Mouse (Mus musculus): ENCODE measurements around the gene Tmem201. TPM values are rescaled to one million over a fixed set of nuclear protein-coding genes. Genes with fewer than 3 reads are reported as not detected.

Gene Tmem201
- polyA plus RNA-seq (2014; fragmentation: Nextera tagmentation; extraction: Ambion mirVana): 25.5 and 32.5 TPM in 2 replicates

DNA sequence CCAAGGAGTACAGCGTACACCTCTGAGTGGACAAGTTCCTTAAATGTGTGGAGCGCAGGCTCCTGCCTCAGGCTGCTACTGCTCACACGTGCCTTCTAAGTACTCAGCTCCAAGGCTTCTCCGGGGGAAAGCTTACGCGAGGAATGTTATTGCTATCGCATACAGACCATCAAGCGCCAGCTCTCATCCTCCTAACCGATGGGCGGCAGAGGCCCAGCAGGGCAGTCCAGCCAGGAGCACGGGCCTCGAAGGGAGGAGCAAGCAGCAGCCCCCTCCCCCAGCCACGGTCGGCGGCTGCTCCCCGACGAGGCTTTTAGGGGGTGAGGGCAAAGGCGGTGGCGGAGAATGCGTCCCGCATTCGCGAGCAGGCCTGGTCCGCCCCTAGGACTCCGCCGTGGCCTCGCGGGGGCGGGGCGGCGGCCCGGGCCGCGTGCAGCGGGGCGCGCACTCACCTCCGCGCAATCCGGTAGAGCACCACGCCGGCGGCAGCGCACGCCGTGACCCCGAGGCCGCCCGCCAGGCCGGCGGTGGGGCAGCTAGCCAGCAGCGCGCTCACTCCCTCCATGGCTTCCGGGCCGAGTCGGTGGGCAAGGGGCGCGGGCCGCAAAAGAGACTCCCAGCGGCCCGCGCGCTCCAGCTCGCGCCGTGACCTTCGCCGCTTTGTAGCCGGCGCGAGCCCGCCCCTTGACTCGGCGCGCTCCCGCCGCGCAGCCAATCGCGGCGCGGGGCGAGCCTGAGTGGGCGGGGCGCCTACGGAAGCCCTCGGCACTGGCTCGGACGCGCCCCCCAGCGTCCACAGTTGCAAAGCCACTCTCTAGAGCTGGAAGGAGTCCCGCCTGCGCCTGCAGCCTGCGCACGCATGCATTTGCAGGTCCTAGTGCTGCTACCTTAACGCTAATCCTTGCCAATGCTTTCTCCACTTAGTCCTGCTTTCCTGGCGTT is at the start of gene Tmem201:
Gene Tmem201, minus strand, starts transcription at position 662 of the 942 bp plus-strand sequence.
- H3K36me3 ChIP-seq (ENCODE audit: control insufficient read depth, insufficient read depth, low read length): 0 out of 2 replicates have a peak, but pooled peaks cover 2% of the 10 kb centered on the region
- H3K27me3 ChIP-seq (ENCODE audit: control insufficient read depth, insufficient read depth, low read length): no peaks in the 10 kb centered on the region
- peak within 1 kb of the TSS; percentile 77 for H3K27ac ChIP-seq (ENCODE audit: low read depth, low read length)
- peaks cover 42% of the 10 kb centered on the region for H3K4me1 ChIP-seq (ENCODE audit: control insufficient read depth, insufficient read depth, low read length)
- peak within 1 kb of the TSS; percentile 84 for H3K4me3 ChIP-seq (ENCODE audit: low read depth, low read length)
- WGBS (ENCODE audit: insufficient replicate concordance): under 1% methylated on average over 91 of the region's 97 CpGs
- H3K9ac ChIP-seq (ENCODE audit: low read depth, low read length): peak within 1 kb of the TSS; percentile 91
- no peaks in the 10 kb centered on the region for H3K9me3 ChIP-seq (replicated peaks; ENCODE audit: control insufficient read depth, low read length)
- ATAC-seq (replicated peaks; ENCODE audit: insufficient number of reproducible peaks, low FRiP score, low TSS enrichment): peak; percentile 87
- peak within 1 kb of the TSS; percentile 97 for H3K4me2 ChIP-seq

DNA sequence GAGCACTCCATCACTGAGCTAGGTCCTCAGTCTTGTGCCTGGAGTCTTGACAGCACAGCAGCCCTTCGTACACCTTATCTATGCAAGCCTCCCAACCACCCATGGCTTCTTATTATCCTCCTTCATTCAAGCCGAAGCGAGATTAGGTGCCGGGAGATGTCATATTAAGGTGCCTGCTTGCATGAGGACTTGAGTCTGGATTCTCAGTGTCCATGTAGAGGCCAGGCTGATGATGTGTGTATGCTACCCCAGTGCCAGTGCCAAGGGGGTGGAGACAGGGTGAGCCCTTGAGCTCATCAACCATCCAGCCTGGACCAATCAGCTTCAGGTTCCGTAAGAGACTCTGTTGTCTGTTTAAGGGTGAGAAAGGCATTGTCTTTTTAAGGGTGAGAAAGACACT is 47.1 kb upstream of the Tmem201 start:
- H3K4me1 ChIP-seq (ENCODE audit: control insufficient read depth, insufficient read depth, low read length): no peaks in the 10 kb centered on the region
- H3K9me3 ChIP-seq (replicated peaks; ENCODE audit: control insufficient read depth, low read length): no peaks in the 10 kb centered on the region
- no peak overlapping the region for H3K27ac ChIP-seq (ENCODE audit: low read depth, low read length)
- no peaks in the 10 kb centered on the region for H3K27me3 ChIP-seq (ENCODE audit: control insufficient read depth, insufficient read depth, low read length)
- no peak overlapping the region for H3K4me3 ChIP-seq (ENCODE audit: low read depth, low read length)
- H3K4me2 ChIP-seq: no peak overlapping the region
- ATAC-seq (replicated peaks; ENCODE audit: insufficient number of reproducible peaks, low FRiP score, low TSS enrichment): no peak
- 74% methylated on average over 5 of the region's 5 CpGs for WGBS (ENCODE audit: insufficient replicate concordance)
- H3K36me3 ChIP-seq (ENCODE audit: control insufficient read depth, insufficient read depth, low read length): no peaks in the 10 kb centered on the region
- H3K9ac ChIP-seq (ENCODE audit: low read depth, low read length): no peak overlapping the region

- no peak for ATAC-seq (replicated peaks; ENCODE audit: insufficient number of reproducible peaks, low FRiP score, low TSS enrichment)
- H3K9ac ChIP-seq (ENCODE audit: low read depth, low read length): no peak overlapping the region
- WGBS (ENCODE audit: insufficient replicate concordance): 80% methylated on average over 9 of the region's 9 CpGs
- no peak overlapping the region for H3K4me2 ChIP-seq
- no peaks in the 10 kb centered on the region for H3K4me1 ChIP-seq (ENCODE audit: control insufficient read depth, insufficient read depth, low read length)
- no peaks in the 10 kb centered on the region for H3K9me3 ChIP-seq (replicated peaks; ENCODE audit: control insufficient read depth, low read length)
- H3K36me3 ChIP-seq (ENCODE audit: control insufficient read depth, insufficient read depth, low read length): no peaks in the 10 kb centered on the region
- no peak overlapping the region for H3K4me3 ChIP-seq (ENCODE audit: low read depth, low read length)
- H3K27me3 ChIP-seq (ENCODE audit: control insufficient read depth, insufficient read depth, low read length): no peaks in the 10 kb centered on the region
- H3K27ac ChIP-seq (ENCODE audit: low read depth, low read length): no peak overlapping the region
Measured at GRCm38 (mm10) chr4:149784371-149784770, 46.5 kb upstream of the Tmem201 start.

DNA sequence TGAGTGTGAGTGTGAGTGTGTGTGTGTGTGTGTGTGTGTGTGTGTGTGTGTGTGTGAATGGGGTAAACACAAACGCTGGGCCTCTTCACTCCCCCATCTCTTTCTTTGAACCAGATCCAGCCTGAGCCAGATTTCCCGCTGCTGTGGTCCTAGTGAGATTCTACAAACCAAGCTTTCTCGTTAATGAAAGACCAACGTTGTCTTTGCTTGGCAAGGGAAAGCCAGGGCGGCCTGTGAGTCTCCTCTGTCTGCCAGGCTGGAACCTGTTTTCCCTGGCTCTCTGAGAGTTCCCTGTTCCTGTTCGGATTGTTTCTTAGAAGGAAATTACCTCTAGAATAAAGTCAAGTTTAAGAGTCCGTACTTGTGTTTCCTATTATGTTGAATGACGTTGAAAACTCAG is 45.1 kb upstream of the Tmem201 start:
- H3K9me3 ChIP-seq (replicated peaks; ENCODE audit: control insufficient read depth, low read length): no peaks in the 10 kb centered on the region
- no peak overlapping the region for H3K27ac ChIP-seq (ENCODE audit: low read depth, low read length)
- no peak overlapping the region for H3K4me3 ChIP-seq (ENCODE audit: low read depth, low read length)
- H3K4me1 ChIP-seq (ENCODE audit: control insufficient read depth, insufficient read depth, low read length): no peaks in the 10 kb centered on the region
- H3K36me3 ChIP-seq (ENCODE audit: control insufficient read depth, insufficient read depth, low read length): no peaks in the 10 kb centered on the region
- whole genome bisulfite sequencing (ENCODE audit: insufficient replicate concordance): 66% methylated on average over 8 of the region's 8 CpGs
- no peak for ATAC-seq (replicated peaks; ENCODE audit: insufficient number of reproducible peaks, low FRiP score, low TSS enrichment)
- no peak overlapping the region for H3K9ac ChIP-seq (ENCODE audit: low read depth, low read length)
- no peaks in the 10 kb centered on the region for H3K27me3 ChIP-seq (ENCODE audit: control insufficient read depth, insufficient read depth, low read length)
- H3K4me2 ChIP-seq: no peak overlapping the region

DNA sequence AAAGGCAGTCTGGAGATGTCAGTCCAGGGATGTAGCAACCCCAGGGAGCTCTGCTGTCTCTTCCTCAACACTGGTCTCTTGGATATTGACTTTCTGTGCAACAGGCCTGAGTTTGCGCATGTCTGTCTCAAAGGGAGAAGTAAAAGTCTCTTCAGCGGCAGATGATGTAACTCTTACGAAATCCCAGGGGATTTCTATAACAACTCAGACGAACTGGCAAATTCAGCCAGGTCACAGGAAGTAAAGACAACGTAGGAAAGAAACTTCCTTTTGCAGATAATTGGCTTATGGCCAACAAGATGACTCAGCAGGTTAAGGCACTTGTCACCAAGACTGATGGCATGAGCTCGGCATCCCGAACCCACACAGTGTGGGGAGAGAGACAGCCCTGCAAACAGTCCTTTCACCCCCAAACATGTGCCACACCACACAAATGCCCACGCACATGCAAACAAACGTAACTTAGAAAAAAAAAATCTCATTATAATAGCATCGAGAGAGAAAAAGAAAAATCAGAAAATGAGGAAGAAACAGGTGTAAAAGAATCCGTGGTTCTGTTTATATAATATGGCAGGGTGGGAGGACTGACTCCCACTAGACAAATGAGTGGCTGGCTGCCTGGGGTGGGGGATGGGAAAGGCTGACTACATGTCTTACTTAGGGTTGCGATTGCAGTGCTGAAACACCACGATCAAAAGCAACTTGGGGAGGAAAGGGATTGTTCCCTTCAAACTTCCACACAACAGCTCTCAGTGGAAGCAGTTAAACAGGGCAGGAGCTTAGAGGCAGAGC is 42.9 kb upstream of the Tmem201 start:
- no peak for ATAC-seq (replicated peaks; ENCODE audit: insufficient number of reproducible peaks, low FRiP score, low TSS enrichment)
- no peaks in the 10 kb centered on the region for H3K9me3 ChIP-seq (replicated peaks; ENCODE audit: control insufficient read depth, low read length)
- WGBS (ENCODE audit: insufficient replicate concordance): 56% methylated on average over 13 of the region's 13 CpGs
- no peak overlapping the region for H3K4me3 ChIP-seq (ENCODE audit: low read depth, low read length)
- H3K4me2 ChIP-seq: no peak overlapping the region
- no peaks in the 10 kb centered on the region for H3K4me1 ChIP-seq (ENCODE audit: control insufficient read depth, insufficient read depth, low read length)
- no peak overlapping the region for H3K9ac ChIP-seq (ENCODE audit: low read depth, low read length)
- no peaks in the 10 kb centered on the region for H3K27me3 ChIP-seq (ENCODE audit: control insufficient read depth, insufficient read depth, low read length)
- no peak overlapping the region for H3K27ac ChIP-seq (ENCODE audit: low read depth, low read length)
- no peaks in the 10 kb centered on the region for H3K36me3 ChIP-seq (ENCODE audit: control insufficient read depth, insufficient read depth, low read length)

GRCm38 (mm10) chr4:149779966-149780365 is 42.1 kb upstream of the Tmem201 start:
- 68% methylated on average over 9 of the region's 9 CpGs for WGBS (ENCODE audit: insufficient replicate concordance)
- no peaks in the 10 kb centered on the region for H3K4me1 ChIP-seq (ENCODE audit: control insufficient read depth, insufficient read depth, low read length)
- H3K4me2 ChIP-seq: no peak overlapping the region
- no peaks in the 10 kb centered on the region for H3K36me3 ChIP-seq (ENCODE audit: control insufficient read depth, insufficient read depth, low read length)
- H3K4me3 ChIP-seq (ENCODE audit: low read depth, low read length): no peak overlapping the region
- no peaks in the 10 kb centered on the region for H3K9me3 ChIP-seq (replicated peaks; ENCODE audit: control insufficient read depth, low read length)
- no peak for ATAC-seq (replicated peaks; ENCODE audit: insufficient number of reproducible peaks, low FRiP score, low TSS enrichment)
- no peak overlapping the region for H3K27ac ChIP-seq (ENCODE audit: low read depth, low read length)
- no peaks in the 10 kb centered on the region for H3K27me3 ChIP-seq (ENCODE audit: control insufficient read depth, insufficient read depth, low read length)
- no peak overlapping the region for H3K9ac ChIP-seq (ENCODE audit: low read depth, low read length)

DNA sequence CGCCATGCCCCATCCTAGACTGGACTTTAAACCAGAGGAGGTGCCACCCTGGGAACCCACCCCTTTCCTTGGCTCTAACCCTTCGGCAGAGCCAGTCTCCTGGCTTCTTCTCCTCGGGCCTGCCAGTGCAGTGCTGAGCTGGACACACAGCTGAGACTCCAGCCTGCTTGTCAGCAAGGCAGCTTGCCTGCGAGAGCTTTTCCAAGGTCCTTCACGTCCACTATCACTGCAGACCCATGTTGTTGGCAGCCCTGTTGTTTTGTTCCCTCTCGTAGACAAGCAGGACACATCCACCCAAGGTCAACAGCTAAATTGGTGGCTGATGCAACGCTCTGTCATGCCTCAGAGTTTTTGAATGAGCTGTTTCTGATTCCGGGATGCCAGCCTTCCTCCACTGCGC is 39.3 kb upstream of the Tmem201 start:
- Histone ChIP-seq H3K36me3 (ENCODE audit: control insufficient read depth, insufficient read depth, low read length) (no peaks in the 10 kb centered on the region), H3K4me2 (no peak overlapping the region), H3K9ac (ENCODE audit: low read depth, low read length) (0 out of 2 replicates have a peak overlapping the region, but pooled peaks have one; percentile 22), H3K4me1 (ENCODE audit: control insufficient read depth, insufficient read depth, low read length) (peaks cover 3% of the 10 kb centered on the region; the same call in 1 of the 2 replicates), H3K4me3 (ENCODE audit: low read depth, low read length) (no peak overlapping the region), H3K27me3 (ENCODE audit: control insufficient read depth, insufficient read depth, low read length) (no peaks in the 10 kb centered on the region), H3K9me3 (replicated peaks; ENCODE audit: control insufficient read depth, low read length) (no peaks in the 10 kb centered on the region), H3K27ac (ENCODE audit: low read depth, low read length) (no peak overlapping the region)
- WGBS (ENCODE audit: insufficient replicate concordance): 66% methylated on average over 9 of the region's 9 CpGs
- ATAC-seq (replicated peaks; ENCODE audit: insufficient number of reproducible peaks, low FRiP score, low TSS enrichment): no peak

- peaks cover 3% of the 10 kb centered on the region; the same call in 1 of the 2 replicates for H3K4me1 ChIP-seq (ENCODE audit: control insufficient read depth, insufficient read depth, low read length)
- H3K4me2 ChIP-seq: no peak overlapping the region
- no peak for ATAC-seq (replicated peaks; ENCODE audit: insufficient number of reproducible peaks, low FRiP score, low TSS enrichment)
- WGBS (ENCODE audit: insufficient replicate concordance): 30% methylated on average over 8 of the region's 8 CpGs
- H3K27me3 ChIP-seq (ENCODE audit: control insufficient read depth, insufficient read depth, low read length): no peaks in the 10 kb centered on the region
- H3K36me3 ChIP-seq (ENCODE audit: control insufficient read depth, insufficient read depth, low read length): no peaks in the 10 kb centered on the region
- no peak overlapping the region for H3K27ac ChIP-seq (ENCODE audit: low read depth, low read length)
- H3K9me3 ChIP-seq (replicated peaks; ENCODE audit: control insufficient read depth, low read length): no peaks in the 10 kb centered on the region
- H3K4me3 ChIP-seq (ENCODE audit: low read depth, low read length): no peak overlapping the region
- H3K9ac ChIP-seq (ENCODE audit: low read depth, low read length): no peak overlapping the region
Measured at GRCm38 (mm10) chr4:149775760-149776362, 38.0 kb upstream of the Tmem201 start.
